Mouse (Mus musculus) midbrain, embryonic 16.5 days (tissue): ENCODE results near the gene Gm49321. TPM values are rescaled to one million over a fixed set of nuclear protein-coding genes. Genes with fewer than 3 reads are reported as not detected.

Source experiments
- ATAC-seq: fragments of 200-750 bp; cut with Nextera tagmentation; 2 replicates; pipeline ENCODE4 v1.8.0; 2017; ENCODE audit warnings: moderate TSS enrichment
- H3K27ac ChIP-seq: fragments of 300-500 bp; sonication (generic); 2 replicates; pipeline ENCODE4 v1.5.1; 2014; ENCODE audit warnings: mild to moderate bottlenecking, low read length, mixed read lengths
- H3K27me3 ChIP-seq: fragments of 300-500 bp; sonication (generic); 2 replicates; pipeline ENCODE4 v1.6.1; 2014; ENCODE audit warnings: low read depth, low read length, mixed read lengths; ENCODE audit not compliant: control insufficient read depth, insufficient read depth
- H3K36me3 ChIP-seq: fragments of 300-500 bp; sonication (generic); 2 replicates; pipeline ENCODE4 v1.6.1; 2014; ENCODE audit warnings: mild to moderate bottlenecking, low read length, moderate library complexity, mixed read lengths; ENCODE audit not compliant: control insufficient read depth, insufficient read depth
- H3K4me1 ChIP-seq: fragments of 300-500 bp; sonication (generic); 2 replicates; pipeline ENCODE4 v1.6.1; 2014; ENCODE audit warnings: mild to moderate bottlenecking, low read length, mixed read lengths; ENCODE audit not compliant: control insufficient read depth, insufficient read depth
- H3K4me2 ChIP-seq: fragments of 300-500 bp; sonication (generic); 2 replicates; pipeline ENCODE4 v1.6.1; 2014; ENCODE audit warnings: mild to moderate bottlenecking, low read length, mixed read lengths
- H3K4me3 ChIP-seq: fragments of 300-500 bp; sonication (generic); 2 replicates; pipeline ENCODE4 v1.5.1; 2014; ENCODE audit warnings: low read depth, mild to moderate bottlenecking, low read length, moderate library complexity, mixed read lengths
- H3K9ac ChIP-seq: fragments of 300-500 bp; sonication (generic); 2 replicates; pipeline ENCODE4 v1.6.1; 2014; ENCODE audit warnings: low read depth, low read length, mixed read lengths
- H3K9me3 ChIP-seq: fragments of 300-500 bp; sonication (generic); replicated peaks from 2 replicates; pipeline ENCODE4 v1.6.1; 2014; ENCODE audit warnings: mild to moderate bottlenecking, low read length, mixed read lengths; ENCODE audit not compliant: control insufficient read depth, poor library complexity, severe bottlenecking
- WGBS: fragments of 180-500 bp; shearing (Covaris S2); extraction: QIAGEN DNeasy Blood & Tissue Kit; methylation state at CpG from one replicate; pipeline ENCODE4 v1.1.7; 2014; 5-methylcytosine and 5-hydroxymethylcytosine counted together
- polyA plus RNA-seq: library from polyadenylated mRNA; unstranded; fragments of >200 nt; fragmentation: Nextera tagmentation; extraction: Ambion mirVana; gene quantifications from 2 replicates; pipeline ENCODE4 v1.2.1, GENCODE M21; 2015

Gene Gm49321
- polyA plus RNA-seq, 1 experiment from 2014 or later: 21.2 TPM

DNA sequence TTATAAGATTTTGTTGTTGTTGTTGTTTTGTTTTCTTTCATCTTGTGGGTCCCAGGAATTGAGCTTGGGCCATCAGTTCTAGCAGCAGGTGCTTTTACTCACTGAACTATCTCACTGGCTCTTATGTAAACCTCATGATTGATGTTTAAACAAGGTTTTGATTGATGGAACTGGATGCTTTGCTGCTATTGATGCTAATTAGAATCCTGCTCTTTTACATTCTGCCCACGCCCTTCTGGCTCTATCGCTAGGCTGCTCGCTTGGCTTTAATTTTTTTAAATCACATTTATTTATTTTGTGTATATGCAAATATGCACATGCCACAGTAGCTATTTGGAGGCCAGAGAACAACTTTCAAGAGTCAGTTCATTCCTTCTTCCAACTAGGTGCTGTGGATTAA is 20.2 kb downstream of the Gm49321 start:
- ATAC-seq: no peak
- H3K27ac ChIP-seq: no peak overlapping the region
- WGBS: 90% methylated on average over 3 of the region's 3 CpGs
- peaks cover 7% of the 10 kb centered on the region for H3K4me1 ChIP-seq
- H3K4me2 ChIP-seq: no peak overlapping the region
- H3K9ac ChIP-seq: no peak overlapping the region
- H3K9me3 ChIP-seq: no peaks in the 10 kb centered on the region
- no peaks in the 10 kb centered on the region for H3K27me3 ChIP-seq
- H3K36me3 ChIP-seq: no peaks in the 10 kb centered on the region
- H3K4me3 ChIP-seq: no peak overlapping the region

GRCm38 (mm10) chr12:73958830-73959229 is 21.4 kb downstream of the Gm49321 start:
- no peaks in the 10 kb centered on the region for H3K27me3 ChIP-seq
- H3K4me1 ChIP-seq: no peaks in the 10 kb centered on the region
- H3K9ac ChIP-seq: no peak overlapping the region
- no peak for ATAC-seq
- H3K27ac ChIP-seq: no peak overlapping the region
- no peak overlapping the region for H3K4me2 ChIP-seq
- H3K4me3 ChIP-seq: no peak overlapping the region
- no peaks in the 10 kb centered on the region for H3K36me3 ChIP-seq
- WGBS: 90% methylated on average over 2 of the region's 2 CpGs
- no peaks in the 10 kb centered on the region for H3K9me3 ChIP-seq

GRCm38 (mm10) chr12:73964291-73965281 is 27.1 kb downstream of the Gm49321 start, which contains the start of gene Snapc1:
Gene Snapc1 (plus strand): TSS chr12:73964481.
- WGBS: 1% methylated on average over 60 of the region's 60 CpGs
- Histone ChIP-seq H3K4me3 (peak within 1 kb of the TSS; percentile 56), H3K4me2 (peak within 1 kb of the TSS; percentile 79), H3K4me1 (peaks cover 15% of the 10 kb centered on the region), H3K9ac (peak within 1 kb of the TSS; percentile 75), H3K9me3 (no peaks in the 10 kb centered on the region), H3K36me3 (peaks cover 18% of the 10 kb centered on the region), H3K27ac (peak within 1 kb of the TSS; percentile 81), H3K27me3 (no peaks in the 10 kb centered on the region)
- ATAC-seq: peak; percentile 99

GRCm38 (mm10) chr12:73969142-73969541 is 31.7 kb downstream of the Gm49321 start:
- H3K9me3 ChIP-seq: peaks cover 3% of the 10 kb centered on the region

DNA sequence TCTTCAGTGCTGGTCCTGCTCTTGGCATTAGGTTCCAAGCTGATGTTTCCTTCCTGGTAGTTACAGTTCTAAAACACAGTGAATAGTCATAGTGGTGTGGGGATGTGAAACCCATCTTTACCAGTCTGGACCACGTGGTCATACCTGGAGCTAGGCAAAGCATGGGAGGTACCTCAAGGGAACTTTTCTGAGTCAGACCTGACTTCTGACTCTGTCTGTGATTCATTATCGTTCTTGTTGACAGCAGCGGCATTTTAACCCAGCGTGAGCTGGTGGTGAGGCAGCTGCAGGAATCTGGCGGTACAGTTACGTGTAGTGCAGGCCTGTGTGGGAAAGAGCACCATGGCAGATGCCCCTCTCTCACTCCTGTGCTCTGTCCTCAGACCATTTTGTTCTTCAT is 37.1 kb downstream of the Gm49321 start:
- 98% methylated on average over 6 of the region's 6 CpGs for WGBS
- no peak overlapping the region for H3K9ac ChIP-seq
- H3K36me3 ChIP-seq: peaks cover 60% of the 10 kb centered on the region
- no peak overlapping the region for H3K27ac ChIP-seq
- no peaks in the 10 kb centered on the region for H3K27me3 ChIP-seq
- H3K9me3 ChIP-seq: peaks cover 3% of the 10 kb centered on the region
- no peaks in the 10 kb centered on the region for H3K4me1 ChIP-seq
- no peak for ATAC-seq
- no peak overlapping the region for H3K4me2 ChIP-seq
- no peak overlapping the region for H3K4me3 ChIP-seq

More at GRCm38 (mm10) chr12:73969142-73969541, 31.7 kb downstream of the Gm49321 start:
- Histone ChIP-seq H3K4me3 (no peak overlapping the region), H3K4me2 (no peak overlapping the region), H3K36me3 (peaks cover 44% of the 10 kb centered on the region), H3K27me3 (no peaks in the 10 kb centered on the region), H3K4me1 (peaks cover 15% of the 10 kb centered on the region), H3K9ac (no peak overlapping the region), H3K27ac (no peak overlapping the region)
- ATAC-seq: no peak
- 98% methylated on average over 8 of the region's 8 CpGs for WGBS

- WGBS: 94% methylated on average over 3 of the region's 3 CpGs
- H3K4me1 ChIP-seq: no peaks in the 10 kb centered on the region
- H3K4me2 ChIP-seq: no peak overlapping the region
- H3K9ac ChIP-seq: no peak overlapping the region
- no peak overlapping the region for H3K27ac ChIP-seq
- H3K4me3 ChIP-seq: no peak overlapping the region
- ATAC-seq: no peak
- peaks cover 35% of the 10 kb centered on the region for H3K36me3 ChIP-seq
- H3K27me3 ChIP-seq: no peaks in the 10 kb centered on the region
- H3K9me3 ChIP-seq: no peaks in the 10 kb centered on the region
Observed at GRCm38 (mm10) chr12:73978144-73978543, 40.7 kb downstream of the Gm49321 start.

DNA sequence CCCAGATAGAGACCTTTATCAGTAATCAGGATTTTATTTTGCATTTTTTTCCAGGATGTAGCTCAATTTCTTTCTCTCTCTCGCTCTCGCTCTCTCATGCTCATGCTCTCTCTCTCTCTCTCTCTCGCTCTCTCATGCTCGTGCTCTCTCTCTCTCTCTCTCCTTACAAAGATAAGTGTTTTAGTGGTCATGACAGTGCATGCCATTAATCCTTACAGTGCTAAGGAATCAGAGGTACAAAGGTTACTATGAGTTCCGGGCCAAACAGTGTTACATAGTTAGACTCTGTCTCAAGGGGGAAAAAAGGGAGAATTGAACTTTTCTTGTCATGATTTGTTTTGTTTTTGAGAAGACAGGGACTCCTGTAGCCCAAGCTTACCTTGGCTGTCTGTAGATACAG is 42.2 kb downstream of the Gm49321 start:
- no peak overlapping the region for H3K4me2 ChIP-seq
- H3K4me1 ChIP-seq: no peaks in the 10 kb centered on the region
- H3K27ac ChIP-seq: no peak overlapping the region
- H3K27me3 ChIP-seq: no peaks in the 10 kb centered on the region
- WGBS: 95% methylated on average over 5 of the region's 5 CpGs
- H3K36me3 ChIP-seq: peaks cover 36% of the 10 kb centered on the region
- no peaks in the 10 kb centered on the region for H3K9me3 ChIP-seq
- H3K4me3 ChIP-seq: no peak overlapping the region
- no peak for ATAC-seq
- no peak overlapping the region for H3K9ac ChIP-seq

DNA sequence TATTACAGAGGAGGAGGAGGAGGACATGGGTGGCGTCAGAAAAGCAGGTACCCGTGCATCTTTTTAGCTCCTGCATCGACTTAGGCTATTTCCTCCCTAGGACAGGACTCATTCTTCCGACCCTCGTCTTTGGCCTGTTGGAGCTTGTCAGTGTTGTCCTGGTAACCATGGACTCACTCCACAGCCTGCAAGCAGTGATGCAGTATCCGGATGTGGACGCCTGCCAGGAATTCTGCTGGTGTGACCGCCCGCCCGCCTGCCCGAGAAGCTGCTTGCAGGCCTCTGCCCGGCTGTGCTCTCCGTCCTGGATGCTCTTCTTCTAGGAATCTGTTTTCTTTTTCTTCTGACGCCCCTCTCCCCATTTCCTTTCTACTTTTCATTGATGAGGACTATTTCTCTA is 45.1 kb downstream of the Gm49321 start:
- Histone ChIP-seq H3K4me3 (no peak overlapping the region), H3K9ac (no peak overlapping the region), H3K36me3 (peaks cover 24% of the 10 kb centered on the region), H3K4me2 (no peak overlapping the region), H3K4me1 (no peaks in the 10 kb centered on the region), H3K9me3 (no peaks in the 10 kb centered on the region), H3K27me3 (no peaks in the 10 kb centered on the region), H3K27ac (no peak overlapping the region)
- WGBS: 65% methylated on average over 14 of the region's 14 CpGs
- ATAC-seq: peak; percentile 89

- no peak overlapping the region for H3K4me3 ChIP-seq
- WGBS: 89% methylated on average over 7 of the region's 7 CpGs
- H3K9ac ChIP-seq: no peak overlapping the region
- no peak overlapping the region for H3K27ac ChIP-seq
- no peaks in the 10 kb centered on the region for H3K9me3 ChIP-seq
- no peak overlapping the region for H3K4me2 ChIP-seq
- ATAC-seq: no peak
- no peaks in the 10 kb centered on the region for H3K27me3 ChIP-seq
- no peaks in the 10 kb centered on the region for H3K4me1 ChIP-seq
- H3K36me3 ChIP-seq: peaks cover 14% of the 10 kb centered on the region
Observed at GRCm38 (mm10) chr12:73986299-73986698, 48.8 kb downstream of the Gm49321 start.
